Mouse (Mus musculus): Measurements from ENCODE around the gene Dyrk3. TPM values are rescaled to one million over a fixed set of nuclear protein-coding genes. Genes with fewer than 3 reads are reported as not detected.
A peak's percentile ranks its signal among the peaks of the same experiment; 100 is the strongest.

Dyrk3 gene
- polyA plus RNA-seq, 1 experiment from 2014 or later = 1.7 TPM

DNA sequence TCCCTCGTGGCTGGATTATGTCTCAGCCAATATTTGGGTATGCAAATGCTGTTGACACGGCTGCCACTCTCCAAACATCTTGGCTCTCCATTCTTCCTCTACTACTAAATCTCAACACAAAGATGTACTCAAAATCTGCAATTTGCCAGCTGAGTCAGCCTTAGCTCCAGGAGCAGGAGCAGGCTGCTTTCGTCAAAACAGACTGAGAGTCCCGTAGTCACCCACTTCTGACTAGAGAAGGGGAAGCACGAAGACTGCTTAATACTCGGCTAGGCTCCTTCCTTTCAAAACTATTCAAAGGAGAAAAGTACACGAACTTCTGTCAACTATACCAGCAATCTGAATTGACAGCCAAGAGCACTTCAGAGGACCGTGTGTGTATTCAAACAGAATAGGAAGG is 42.6 kb downstream of the Dyrk3 start:
- Histone ChIP-seq H3K27me3 (ENCODE audit: control insufficient read depth, insufficient read depth, low read length) (no peaks in the 10 kb centered on the region), H3K4me2 (ENCODE audit: low read length) (peak overlapping the region; percentile 78), H3K9me3 (ENCODE audit: control insufficient read depth, low read length) (no peaks in the 10 kb centered on the region), H3K27ac (replicated peaks in 1 of 2; ENCODE audit: control insufficient read depth in 1 of 2, insufficient read depth in 1 of 2, low read depth in 2 of 2, low read length in 2 of 2) (peak overlapping the region; percentile 97 to 98), H3K4me3 (ENCODE audit: control insufficient read depth in 1 of 2, insufficient read depth in 1 of 2, low read depth in 1 of 2, low read length in 2 of 2) (peak overlapping the region; percentile 97 to 99), H3K9ac (ENCODE audit: low read length) (peak overlapping the region; percentile 97), H3K36me3 (ENCODE audit: control insufficient read depth, insufficient read depth, low read length) (peaks cover 8% of the 10 kb centered on the region; the same call in 1 of the 2 replicates), H3K4me1 (ENCODE audit: control insufficient read depth in 2 of 2, insufficient read depth in 2 of 2, low read length in 2 of 2) (peaks cover 39 to 59% of the 10 kb centered on the region in 2 experiments)
- no peak for ATAC-seq (ENCODE audit: insufficient number of reproducible peaks, insufficient read depth, low FRiP score, low read depth)
- 19% methylated on average over 8 of the region's 8 CpGs for WGBS

DNA sequence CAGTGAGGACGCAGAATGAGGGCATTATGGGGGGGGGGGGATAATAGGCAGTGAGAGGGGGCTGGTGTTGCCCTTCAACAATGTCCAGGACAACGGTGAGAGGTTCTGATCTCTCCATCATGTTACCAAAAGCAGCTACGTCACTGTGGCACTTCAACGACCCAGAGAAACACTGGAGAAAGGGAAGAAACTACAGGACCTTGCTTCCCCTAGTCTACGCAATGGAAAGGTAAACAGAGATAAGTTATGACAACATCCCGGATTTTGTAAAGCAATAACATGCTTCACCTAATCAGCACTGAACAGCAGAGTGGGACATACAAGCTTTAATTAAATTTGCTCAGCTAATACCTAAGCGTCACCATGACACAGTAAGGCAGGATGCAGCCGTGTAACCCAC is 44.3 kb downstream of the Dyrk3 start:
- H3K4me1 ChIP-seq (ENCODE audit: control insufficient read depth in 2 of 2, insufficient read depth in 2 of 2, low read length in 2 of 2) = peaks cover 56 to 76% of the 10 kb centered on the region in 2 experiments
- 45% methylated on average over 8 of the region's 8 CpGs for WGBS
- H3K9me3 ChIP-seq (ENCODE audit: control insufficient read depth, low read length) = no peaks in the 10 kb centered on the region
- no peak for ATAC-seq (ENCODE audit: insufficient number of reproducible peaks, insufficient read depth, low FRiP score, low read depth)
- peaks cover 8% of the 10 kb centered on the region; the same call in 1 of the 2 replicates for H3K36me3 ChIP-seq (ENCODE audit: control insufficient read depth, insufficient read depth, low read length)
- no peaks in the 10 kb centered on the region for H3K27me3 ChIP-seq (ENCODE audit: control insufficient read depth, insufficient read depth, low read length)
- H3K4me2 ChIP-seq (ENCODE audit: low read length) = peak overlapping the region; percentile 78
- H3K4me3 ChIP-seq (ENCODE audit: control insufficient read depth in 1 of 2, insufficient read depth in 1 of 2, low read depth in 1 of 2, low read length in 2 of 2) = no peak overlapping the region
- no peak overlapping the region for H3K9ac ChIP-seq (ENCODE audit: low read length)
- peak overlapping the region in 1 of 2 experiments; percentile 10; a peak in 1 of 4 replicates for H3K27ac ChIP-seq (replicated peaks in 1 of 2; ENCODE audit: control insufficient read depth in 1 of 2, insufficient read depth in 1 of 2, low read depth in 2 of 2, low read length in 2 of 2)

DNA sequence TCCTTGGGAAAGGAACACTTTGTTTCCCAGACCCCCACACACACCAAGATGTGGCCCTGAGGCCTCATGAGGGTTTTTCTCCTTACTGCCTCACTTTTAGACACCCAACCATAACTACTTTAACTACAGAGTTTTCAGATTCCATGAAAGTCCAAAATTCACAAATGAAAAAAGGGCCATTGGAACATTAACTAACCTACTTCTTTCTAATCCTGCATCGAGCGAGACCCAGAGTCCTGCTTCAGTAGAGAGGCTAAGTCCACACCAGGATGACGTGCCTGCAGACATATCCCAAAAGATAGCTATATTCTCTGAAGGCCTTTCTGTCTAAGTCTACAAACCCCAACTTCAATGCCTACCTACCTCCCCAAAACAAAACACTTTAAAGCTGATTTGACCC is 45.3 kb downstream of the Dyrk3 start:
- H3K9me3 ChIP-seq (ENCODE audit: control insufficient read depth, low read length) = no peaks in the 10 kb centered on the region
- H3K27me3 ChIP-seq (ENCODE audit: control insufficient read depth, insufficient read depth, low read length) = no peaks in the 10 kb centered on the region
- no peak overlapping the region for H3K4me3 ChIP-seq (ENCODE audit: control insufficient read depth in 1 of 2, insufficient read depth in 1 of 2, low read depth in 1 of 2, low read length in 2 of 2)
- H3K4me1 ChIP-seq (ENCODE audit: control insufficient read depth in 2 of 2, insufficient read depth in 2 of 2, low read length in 2 of 2) = peaks cover 63 to 82% of the 10 kb centered on the region in 2 experiments
- 82% methylated on average over 3 of the region's 3 CpGs for WGBS
- no peak for ATAC-seq (ENCODE audit: insufficient number of reproducible peaks, insufficient read depth, low FRiP score, low read depth)
- H3K9ac ChIP-seq (ENCODE audit: low read length) = no peak overlapping the region
- H3K36me3 ChIP-seq (ENCODE audit: control insufficient read depth, insufficient read depth, low read length) = peaks cover 8% of the 10 kb centered on the region; the same call in 1 of the 2 replicates
- peak overlapping the region; percentile 7 for H3K4me2 ChIP-seq (ENCODE audit: low read length)
- peak overlapping the region in 1 of 2 experiments; percentile 94; a peak in 1 of 4 replicates for H3K27ac ChIP-seq (replicated peaks in 1 of 2; ENCODE audit: control insufficient read depth in 1 of 2, insufficient read depth in 1 of 2, low read depth in 2 of 2, low read length in 2 of 2)

DNA sequence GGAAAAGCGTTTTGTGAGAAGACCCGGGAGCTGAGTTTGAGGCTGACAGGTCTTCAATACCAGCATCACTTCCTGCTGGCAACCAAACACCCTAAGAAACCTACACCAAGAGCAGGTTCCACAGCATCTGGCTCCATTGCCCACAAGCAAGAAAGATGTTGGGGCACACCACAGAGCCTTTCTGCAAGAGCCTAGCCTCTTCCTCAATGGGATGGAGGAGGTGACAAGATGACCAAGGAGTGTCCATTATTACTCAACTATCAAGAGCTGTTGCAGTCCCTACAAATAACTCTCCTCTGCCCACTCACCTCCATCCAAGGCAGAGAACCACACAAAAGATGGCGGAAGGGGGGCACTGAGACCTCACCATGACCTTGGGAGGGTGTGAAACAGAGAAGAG is 46.0 kb downstream of the Dyrk3 start:
- Histone ChIP-seq H3K27ac (replicated peaks in 1 of 2; ENCODE audit: control insufficient read depth in 1 of 2, insufficient read depth in 1 of 2, low read depth in 2 of 2, low read length in 2 of 2) (peak overlapping the region; percentile 2 to 94; a peak in 2 of 4 replicates), H3K4me1 (ENCODE audit: control insufficient read depth in 2 of 2, insufficient read depth in 2 of 2, low read length in 2 of 2) (peaks cover 65 to 88% of the 10 kb centered on the region in 2 experiments), H3K9ac (ENCODE audit: low read length) (no peak overlapping the region), H3K27me3 (ENCODE audit: control insufficient read depth, insufficient read depth, low read length) (no peaks in the 10 kb centered on the region), H3K4me2 (ENCODE audit: low read length) (0 out of 2 replicates have a peak overlapping the region, but pooled peaks have one; percentile 52), H3K36me3 (ENCODE audit: control insufficient read depth, insufficient read depth, low read length) (peaks cover 8% of the 10 kb centered on the region; the same call in 1 of the 2 replicates), H3K4me3 (ENCODE audit: control insufficient read depth in 1 of 2, insufficient read depth in 1 of 2, low read depth in 1 of 2, low read length in 2 of 2) (no peak overlapping the region), H3K9me3 (ENCODE audit: control insufficient read depth, low read length) (no peaks in the 10 kb centered on the region)
- 70% methylated on average over 3 of the region's 3 CpGs for WGBS
- no peak for ATAC-seq (ENCODE audit: insufficient number of reproducible peaks, insufficient read depth, low FRiP score, low read depth)

DNA sequence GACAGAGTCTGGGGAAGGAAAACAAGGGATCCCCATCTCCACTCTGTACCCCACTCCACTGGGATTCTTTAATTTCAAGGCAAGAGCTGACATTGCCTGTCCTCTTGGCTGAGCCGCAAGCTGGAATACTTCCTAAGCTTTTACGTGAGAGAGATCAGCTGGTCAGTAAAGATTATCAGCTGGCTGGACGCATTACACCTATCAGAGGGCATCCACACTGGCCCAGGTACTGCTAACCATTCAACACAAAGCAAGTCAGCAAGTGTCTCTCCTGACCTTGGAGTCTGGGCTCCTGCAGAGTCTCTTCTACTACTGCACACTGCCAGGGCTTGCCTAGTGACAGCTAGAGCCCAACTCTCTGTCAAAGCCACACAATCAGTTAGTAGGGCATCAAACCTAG is 46.7 kb downstream of the Dyrk3 start:
- Histone ChIP-seq H3K9me3 (ENCODE audit: control insufficient read depth, low read length) (no peaks in the 10 kb centered on the region), H3K27me3 (ENCODE audit: control insufficient read depth, insufficient read depth, low read length) (no peaks in the 10 kb centered on the region), H3K4me2 (ENCODE audit: low read length) (peak overlapping the region; percentile 52), H3K4me1 (ENCODE audit: control insufficient read depth in 2 of 2, insufficient read depth in 2 of 2, low read length in 2 of 2) (peaks cover 71 to 95% of the 10 kb centered on the region in 2 experiments), H3K4me3 (ENCODE audit: control insufficient read depth in 1 of 2, insufficient read depth in 1 of 2, low read depth in 1 of 2, low read length in 2 of 2) (no peak overlapping the region), H3K9ac (ENCODE audit: low read length) (no peak overlapping the region), H3K36me3 (ENCODE audit: control insufficient read depth, insufficient read depth, low read length) (peaks cover 8% of the 10 kb centered on the region; the same call in 1 of the 2 replicates), H3K27ac (replicated peaks in 1 of 2; ENCODE audit: control insufficient read depth in 1 of 2, insufficient read depth in 1 of 2, low read depth in 2 of 2, low read length in 2 of 2) (peak overlapping the region; percentile 94 to 95)
- 37% methylated on average over 3 of the region's 3 CpGs for WGBS
- ATAC-seq (ENCODE audit: insufficient number of reproducible peaks, insufficient read depth, low FRiP score, low read depth) = no peak

DNA sequence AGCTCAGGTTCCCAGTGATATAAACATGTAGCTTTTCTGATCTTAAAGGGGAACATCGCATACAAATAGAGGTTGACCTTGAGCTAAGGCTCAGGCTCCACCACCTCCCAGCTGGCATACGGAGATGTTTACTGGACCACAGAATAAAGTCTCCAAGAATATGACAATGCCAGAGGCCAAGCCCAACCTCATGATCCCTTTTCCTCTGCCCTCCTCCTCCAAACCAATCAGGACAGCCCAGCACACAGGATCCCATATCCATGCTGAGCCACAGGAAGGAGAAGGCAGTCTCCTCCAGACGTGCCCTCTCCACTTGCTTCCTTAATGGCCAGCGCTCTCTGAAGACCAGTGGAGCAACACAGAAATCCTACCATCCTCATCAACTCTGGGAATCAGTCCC is 47.3 kb downstream of the Dyrk3 start:
- peak overlapping the region; percentile 94 to 95 for H3K27ac ChIP-seq (replicated peaks in 1 of 2; ENCODE audit: control insufficient read depth in 1 of 2, insufficient read depth in 1 of 2, low read depth in 2 of 2, low read length in 2 of 2)
- ATAC-seq (ENCODE audit: insufficient number of reproducible peaks, insufficient read depth, low FRiP score, low read depth) = no peak
- no peaks in the 10 kb centered on the region for H3K9me3 ChIP-seq (ENCODE audit: control insufficient read depth, low read length)
- H3K9ac ChIP-seq (ENCODE audit: low read length) = peak overlapping the region; percentile 66
- H3K4me3 ChIP-seq (ENCODE audit: control insufficient read depth in 1 of 2, insufficient read depth in 1 of 2, low read depth in 1 of 2, low read length in 2 of 2) = peak overlapping the region in 1 of 2 experiments; percentile 5; a peak in 1 of 4 replicates
- H3K36me3 ChIP-seq (ENCODE audit: control insufficient read depth, insufficient read depth, low read length) = peaks cover 8% of the 10 kb centered on the region; the same call in 1 of the 2 replicates
- peak overlapping the region; percentile 52 for H3K4me2 ChIP-seq (ENCODE audit: low read length)
- 47% methylated on average over 4 of the region's 4 CpGs for WGBS
- H3K4me1 ChIP-seq (ENCODE audit: control insufficient read depth in 2 of 2, insufficient read depth in 2 of 2, low read length in 2 of 2) = peaks cover 73 to 99% of the 10 kb centered on the region in 2 experiments
- no peaks in the 10 kb centered on the region for H3K27me3 ChIP-seq (ENCODE audit: control insufficient read depth, insufficient read depth, low read length)

DNA sequence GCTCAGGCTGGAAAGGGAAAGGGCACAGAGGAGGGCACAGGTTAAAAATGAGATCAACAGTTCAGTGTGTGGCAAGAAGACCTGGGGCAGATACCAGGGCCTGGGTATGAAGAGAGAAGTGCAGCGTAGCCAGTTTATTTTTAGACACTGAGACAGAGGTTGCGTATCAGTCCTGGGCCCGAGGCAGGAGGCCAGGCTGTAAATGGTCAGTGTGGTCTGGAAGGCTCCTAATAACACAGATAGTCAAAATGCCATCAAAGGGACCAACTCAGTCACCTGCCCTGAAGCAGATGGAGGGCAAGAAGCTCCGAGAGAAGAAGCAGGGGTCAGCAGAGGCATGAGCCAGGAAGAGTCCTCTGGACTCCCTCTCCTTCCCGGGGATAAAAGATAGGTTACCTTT is 47.9 kb downstream of the Dyrk3 start:
- Histone ChIP-seq H3K27ac (replicated peaks in 1 of 2; ENCODE audit: control insufficient read depth in 1 of 2, insufficient read depth in 1 of 2, low read depth in 2 of 2, low read length in 2 of 2) (peak overlapping the region; percentile 94 to 95), H3K4me3 (ENCODE audit: control insufficient read depth in 1 of 2, insufficient read depth in 1 of 2, low read depth in 1 of 2, low read length in 2 of 2) (peak overlapping the region; percentile 5; a peak in 1 of 4 replicates), H3K9me3 (ENCODE audit: control insufficient read depth, low read length) (no peaks in the 10 kb centered on the region)

More for the DNA sequence above, 47.9 kb downstream of the Dyrk3 start:
- Histone ChIP-seq H3K4me1 (ENCODE audit: control insufficient read depth in 2 of 2, insufficient read depth in 2 of 2, low read length in 2 of 2) (peaks cover 71 to 99% of the 10 kb centered on the region in 2 experiments), H3K9ac (ENCODE audit: low read length) (peak overlapping the region; percentile 66), H3K4me2 (ENCODE audit: low read length) (peak overlapping the region; percentile 52), H3K36me3 (ENCODE audit: control insufficient read depth, insufficient read depth, low read length) (peaks cover 8% of the 10 kb centered on the region; the same call in 1 of the 2 replicates), H3K27me3 (ENCODE audit: control insufficient read depth, insufficient read depth, low read length) (no peaks in the 10 kb centered on the region)
- WGBS = 18% methylated on average over 5 of the region's 5 CpGs
- peak; percentile 52; the same call in 1 of the 2 replicates for ATAC-seq (ENCODE audit: insufficient number of reproducible peaks, insufficient read depth, low FRiP score, low read depth)

All from heart, embryonic 14.5 days (tissue).